ENCODE assay signal across 8 mouse cellular contexts in the genomic region with DNA sequence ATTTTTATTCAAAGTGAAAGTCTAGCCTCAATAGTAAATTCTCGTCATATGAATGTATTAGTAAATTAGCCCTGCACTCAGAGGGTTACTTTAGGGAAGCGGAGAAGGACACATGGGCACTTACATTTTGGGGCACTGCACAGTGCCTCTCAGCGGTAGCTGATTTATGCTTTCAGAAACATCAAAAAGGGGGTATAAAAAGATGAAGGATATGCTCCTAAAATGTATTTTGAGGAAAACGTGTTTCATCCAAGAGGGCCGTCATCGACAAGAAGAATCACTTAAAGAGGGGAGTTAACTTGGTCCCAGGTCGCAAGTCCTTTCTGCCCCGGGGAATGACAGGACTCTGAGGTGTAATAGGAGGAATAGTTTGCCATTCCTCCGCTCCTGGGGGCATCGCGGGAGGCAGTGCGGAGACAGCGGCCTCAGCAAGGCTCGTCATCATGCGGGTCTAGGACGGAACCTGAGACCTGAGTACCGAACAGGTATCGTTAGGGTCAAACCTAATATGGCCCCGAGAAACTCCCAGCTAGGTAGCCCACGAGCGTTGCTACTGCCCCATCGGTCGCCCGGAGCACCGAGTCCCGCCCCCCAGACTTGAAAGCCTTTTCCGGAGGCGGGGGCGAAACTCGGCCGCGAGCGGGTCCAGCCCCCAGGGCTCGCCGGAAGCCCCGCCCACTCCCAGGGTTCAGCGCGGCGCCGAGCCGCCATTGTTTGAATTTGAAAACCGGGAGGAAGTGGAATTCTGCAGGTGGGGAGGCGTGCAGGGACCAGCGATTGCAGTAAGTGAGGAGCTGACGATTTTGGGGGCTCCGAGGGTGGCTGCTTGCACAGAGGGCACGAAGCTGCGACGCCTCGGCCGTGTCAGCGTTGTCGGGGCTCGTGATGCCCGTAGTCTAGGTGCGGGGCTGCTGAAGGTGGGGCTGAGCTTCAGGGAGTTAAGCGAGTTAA. TPM values are rescaled to one million over a fixed set of nuclear protein-coding genes. Genes with fewer than 3 reads are reported as not detected.
DNase-seq lines count a peak whose midpoint lies in the region; ATAC-seq and TF ChIP-seq lines count a peak whose summit lies in the region.

A gene (plus strand): TSS at position 710 of the 951 bp plus-strand sequence.

- H3K4me1 ChIP-seq in forebrain, embryonic 10.5 days = peaks cover 8% of the 10 kb centered on the region
- peaks cover 4% of the 10 kb centered on the region; the same call in 1 of the 2 replicates for H3K4me1 ChIP-seq in heart, embryonic 15.5 days (replicated peaks)
- H3K4me1 ChIP-seq in liver, embryonic 14.5 days (replicated peaks; ENCODE audit: control insufficient read depth in 2 of 2, insufficient read depth in 2 of 2, low read length in 1 of 2) = peaks cover 2 to 4% of the 10 kb centered on the region in 2 experiments; a peak in 3 of 4 replicates
- H3K4me1 ChIP-seq in neural tube, embryonic 11.5 days (ENCODE audit: control insufficient read depth, insufficient read depth, low read length) = no peaks in the 10 kb centered on the region
- no peaks in the 10 kb centered on the region for H3K4me1 ChIP-seq in stomach, postnatal 0 days (replicated peaks; ENCODE audit: control insufficient read depth, insufficient read depth)

- H3K4me2 ChIP-seq in heart, embryonic 15.5 days = peak within 1 kb of the TSS; percentile 74
- H3K4me2 ChIP-seq in liver, embryonic 14.5 days (ENCODE audit: low read depth) = peak within 1 kb of the TSS; percentile 76
- H3K4me2 ChIP-seq in neural tube, embryonic 11.5 days (ENCODE audit: low read depth) = peak within 1 kb of the TSS; percentile 34
- H3K4me2 ChIP-seq in stomach, postnatal 0 days (replicated peaks; ENCODE audit: low read depth) = peak within 1 kb of the TSS; percentile 74

- H3K27ac ChIP-seq in forebrain, embryonic 10.5 days = peak within 1 kb of the TSS; percentile 94
- H3K27ac ChIP-seq in heart, embryonic 15.5 days = peak within 1 kb of the TSS; percentile 87
- H3K27ac ChIP-seq in liver, embryonic 14.5 days = peak within 1 kb of the TSS; percentile 55
- no peak within 1 kb of the TSS for H3K27ac ChIP-seq in neural tube, embryonic 11.5 days (ENCODE audit: low read depth, low read length)
- peak within 1 kb of the TSS; percentile 59 for H3K27ac ChIP-seq in stomach, postnatal 0 days (replicated peaks)

- TF ChIP-seq EP300 in liver, embryonic 14.5 days (IDR thresholded peaks at IDR 0.05; ENCODE audit: low read depth) = no peak
- TF ChIP-seq EP300 in stomach, postnatal 0 days (optimal IDR thresholded peaks at IDR 0.05) = no peak

- H3K9me3 ChIP-seq in forebrain, embryonic 10.5 days = no peaks in the 10 kb centered on the region
- H3K9me3 ChIP-seq in heart, embryonic 15.5 days (replicated peaks) = no peaks in the 10 kb centered on the region
- H3K9me3 ChIP-seq in liver, embryonic 14.5 days (ENCODE audit: control insufficient read depth, low read length) = no peaks in the 10 kb centered on the region
- no peaks in the 10 kb centered on the region for H3K9me3 ChIP-seq in neural tube, embryonic 11.5 days (ENCODE audit: control insufficient read depth, low read length)
- no peaks in the 10 kb centered on the region for H3K9me3 ChIP-seq in stomach, postnatal 0 days (ENCODE audit: control insufficient read depth, low read length)

- ATAC-seq in CD4-positive, CD25-positive, alpha-beta regulatory T cell, adult 4 months = peak; percentile 91
- ATAC-seq in heart, embryonic 15.5 days (replicated peaks; ENCODE audit: insufficient number of reproducible peaks, insufficient read depth, low FRiP score, low read depth) = peak; percentile 97
- ATAC-seq in liver, embryonic 14.5 days (ENCODE audit: insufficient read depth) = peak; percentile 96
- ATAC-seq in neural tube, embryonic 11.5 days (ENCODE audit: insufficient read depth, low FRiP score, low TSS enrichment) = peak; percentile 96
- ATAC-seq in stomach, postnatal 0 days (ENCODE audit: low FRiP score, low TSS enrichment) = peak; percentile 98

- no peaks in the 10 kb centered on the region for H3K27me3 ChIP-seq in forebrain, embryonic 10.5 days (ENCODE audit: poor library complexity, severe bottlenecking)
- H3K27me3 ChIP-seq in heart, embryonic 15.5 days = no peaks in the 10 kb centered on the region
- no peaks in the 10 kb centered on the region for H3K27me3 ChIP-seq in liver, embryonic 14.5 days (ENCODE audit: control insufficient read depth, insufficient read depth, low read length)
- no peaks in the 10 kb centered on the region for H3K27me3 ChIP-seq in neural tube, embryonic 11.5 days (ENCODE audit: control insufficient read depth, insufficient read depth, low read length)
- no peaks in the 10 kb centered on the region for H3K27me3 ChIP-seq in stomach, postnatal 0 days (ENCODE audit: control insufficient read depth, insufficient read depth, low read length)

- peak; percentile 81 for DNase-seq in c-Kit-negative CD71-positive TER-119-positive erythroid progenitor cells, embryonic 14.5 days (ENCODE audit: low read depth, low spot score)
- peak; percentile 92 for DNase-seq in forebrain, embryonic 10.5 days (ENCODE audit: extremely low spot score, low spot score)
- DNase-seq in kidney, postnatal 25 days = peak; percentile 93 to 94
- peak; percentile 82 to 85 (median 82) for DNase-seq in liver, embryonic 14.5 days (ENCODE audit: low read depth in 3 of 3, low spot score in 3 of 3)
- peak; percentile 95 for DNase-seq in neural tube, embryonic 11.5 days (ENCODE audit: low spot score)
- peak; percentile 96 for DNase-seq in stomach, postnatal 0 days (ENCODE audit: low spot score)

- H3K36me3 ChIP-seq in forebrain, embryonic 10.5 days (replicated peaks) = peaks cover 26% of the 10 kb centered on the region
- H3K36me3 ChIP-seq in heart, embryonic 15.5 days = peaks cover 15% of the 10 kb centered on the region; the same call in 1 of the 2 replicates
- H3K36me3 ChIP-seq in liver, embryonic 14.5 days (replicated peaks; ENCODE audit: control insufficient read depth, insufficient read depth, low read depth) = peaks cover 16% of the 10 kb centered on the region
- H3K36me3 ChIP-seq in neural tube, embryonic 11.5 days (ENCODE audit: control insufficient read depth, insufficient read depth, low read length) = no peaks in the 10 kb centered on the region
- no peaks in the 10 kb centered on the region for H3K36me3 ChIP-seq in stomach, postnatal 0 days (ENCODE audit: control insufficient read depth, insufficient read depth, low read length)

- WGBS in forebrain, embryonic 10.5 days = under 1% methylated on average over 57 of the region's 57 CpGs
- under 1% methylated on average over 57 of the region's 57 CpGs for WGBS in heart, embryonic 15.5 days
- WGBS in liver, embryonic 14.5 days (ENCODE audit: insufficient replicate concordance) = under 1% methylated on average over 57 of the region's 57 CpGs
- under 1% methylated on average over 57 of the region's 57 CpGs for WGBS in neural tube, embryonic 11.5 days
- under 1% methylated on average over 57 of the region's 57 CpGs for WGBS in stomach, postnatal 0 days

- peak within 1 kb of the TSS; percentile 87 for H3K4me3 ChIP-seq in forebrain, embryonic 10.5 days
- H3K4me3 ChIP-seq in heart, embryonic 15.5 days = peak within 1 kb of the TSS; percentile 79
- H3K4me3 ChIP-seq in liver, embryonic 14.5 days (ENCODE audit: insufficient read depth in 1 of 2, low read depth in 2 of 2, low read length in 2 of 2) = peak within 1 kb of the TSS; percentile 81 to 94
- H3K4me3 ChIP-seq in neural tube, embryonic 11.5 days (ENCODE audit: low read depth, low read length) = peak within 1 kb of the TSS; percentile 60
- H3K4me3 ChIP-seq in stomach, postnatal 0 days (ENCODE audit: low read depth, low read length) = peak within 1 kb of the TSS; percentile 75

- TF ChIP-seq CTCF in liver, embryonic 14.5 days (IDR thresholded peaks at IDR 0.05; ENCODE audit: low read depth) = no peak
- peak; percentile 21 for TF ChIP-seq CTCF in stomach, postnatal 0 days (IDR thresholded peaks at IDR 0.05; ENCODE audit: low read depth)

- H3K9ac ChIP-seq in heart, embryonic 15.5 days = peak within 1 kb of the TSS; percentile 68
- peak within 1 kb of the TSS; percentile 76 for H3K9ac ChIP-seq in liver, embryonic 14.5 days (replicated peaks)
- H3K9ac ChIP-seq in neural tube, embryonic 11.5 days (ENCODE audit: low read length) = peak within 1 kb of the TSS; percentile 54
- H3K9ac ChIP-seq in stomach, postnatal 0 days (ENCODE audit: low read length) = peak within 1 kb of the TSS; percentile 67

RNA-seq across cellular contexts. Expression of the gene that starts here (rescaled TPM):
- 10 to 100 TPM; 21.4 to 27.6 TPM for polyA plus RNA-seq in CD4-positive, CD25-positive, alpha-beta regulatory T cell, adult 4 months (2017; shearing (Covaris generic))
- polyA plus RNA-seq in forebrain, embryonic 10.5 days (2016; fragmentation: Nextera tagmentation; extraction: Ambion mirVana) = 92.3 and 92.7 TPM in 2 replicates
- 37.3 and 39.0 TPM in 2 replicates for polyA plus RNA-seq in heart, embryonic 15.5 days (2015; fragmentation: Nextera tagmentation; extraction: Ambion mirVana)
- polyA plus RNA-seq in liver, embryonic 14.5 days (2012; rRNA removed) = 8.4 and 20.4 TPM in 2 replicates
- polyA plus RNA-seq in liver, embryonic 14.5 days (2014; fragmentation: Nextera tagmentation; extraction: Ambion mirVana) = 30.7 and 34.4 TPM in 2 replicates
- polyA plus RNA-seq in neural tube, embryonic 11.5 days (2014; fragmentation: Nextera tagmentation; extraction: Ambion mirVana) = 57.0 and 58.4 TPM in 2 replicates
- 10.6 and 15.6 TPM in 2 replicates for polyA plus RNA-seq in stomach, postnatal 0 days (2015; fragmentation: Nextera tagmentation; extraction: Ambion mirVana)
